Comparison of ENCODE assay signal across 10 mouse cellular contexts in the genomic region with DNA sequence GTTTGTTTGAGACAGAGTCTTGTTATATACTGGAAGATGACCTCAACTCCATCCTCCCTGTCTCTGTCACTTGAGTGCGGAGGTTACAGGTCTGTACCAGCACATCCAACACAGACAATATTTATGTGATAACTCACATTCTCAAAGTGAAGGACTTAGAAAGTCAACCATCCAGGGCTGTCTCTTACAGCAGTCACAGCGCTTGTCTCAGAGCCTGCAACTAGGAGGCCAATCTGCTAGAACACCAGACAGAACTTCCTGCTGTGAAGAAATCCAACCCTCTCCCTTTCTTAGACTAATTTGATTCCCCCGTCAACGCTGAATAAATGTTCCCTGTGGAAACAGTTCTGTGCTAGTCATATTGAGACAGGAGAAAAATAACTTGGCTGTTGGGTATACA. TPM values are rescaled to one million over a fixed set of nuclear protein-coding genes. Genes with fewer than 3 reads are reported as not detected.
DNase-seq lines count a peak whose midpoint lies in the region; ATAC-seq lines count a peak whose summit lies in the region.
"Had no signal": no experiment of that assay in that cellular context is flagged by ENCODE, and none has a peak within 500 bp of the region (broad histone marks: within the 10 kb centered on the region; RNA-seq: fewer than 3 reads in every experiment).

No protein-coding gene starts in this region.

- no peak overlapping the region for H3K4me3 ChIP-seq in heart, embryonic 13.5 days
- H3K4me3 ChIP-seq in megakaryocyte, embryonic 14.5 days (replicated peaks), result peak overlapping the region; percentile 83
- no peak overlapping the region for H3K4me3 ChIP-seq in brown adipose tissue, adult 24 weeks (ENCODE audit: insufficient read depth, low read depth, low read length)

- H3K9ac ChIP-seq in heart, embryonic 13.5 days, result no peak overlapping the region

- H3K9me3 ChIP-seq in heart, embryonic 13.5 days, result no peaks in the 10 kb centered on the region
- H3K9me3 ChIP-seq in megakaryocyte, embryonic 14.5 days, result 0 out of 2 replicates have a peak, but pooled peaks cover 3% of the 10 kb centered on the region

- H3K4me2 ChIP-seq in heart, embryonic 13.5 days, result no peak overlapping the region

- no peak for ATAC-seq in heart, embryonic 13.5 days (ENCODE audit: extremely low read depth, insufficient number of reproducible peaks, low FRiP score, low TSS enrichment)
- no peak for ATAC-seq in megakaryocyte, adult 5-6 weeks (ENCODE audit: poor library complexity, severe bottlenecking)

- no peaks in the 10 kb centered on the region for H3K36me3 ChIP-seq in heart, embryonic 13.5 days
- peaks cover 50% of the 10 kb centered on the region for H3K36me3 ChIP-seq in megakaryocyte, embryonic 14.5 days (replicated peaks; ENCODE audit: low read length)

- intact Hi-C loops in heart, postnatal 14 days (cut with DNase I), result no loop called here

- no peaks in the 10 kb centered on the region for H3K27me3 ChIP-seq in heart, embryonic 13.5 days (replicated peaks)
- no peaks in the 10 kb centered on the region for H3K27me3 ChIP-seq in megakaryocyte, embryonic 14.5 days (replicated peaks)

- 61% methylated on average over 4 of the region's 4 CpGs for WGBS in heart, embryonic 13.5 days

- DNase-seq in heart, postnatal 14 days, result no peak
- DNase-seq in naive thymus-derived CD4-positive, alpha-beta T cell, adult 2 months (ENCODE audit: low read depth), result peak; percentile 61
- no peak for DNase-seq in embryo, embryonic 10.5 days (ENCODE audit: low spot score)
- no peak for DNase-seq in urinary bladder, postnatal 10 days (ENCODE audit: low spot score)
- DNase-seq: cerebellum, adult 18-20 months; kidney, adult 9 months had no signal

- peak overlapping the region; percentile 81 for H3K27ac ChIP-seq in heart, embryonic 13.5 days (replicated peaks)
- H3K27ac ChIP-seq in brown adipose tissue, adult 24 weeks (replicated peaks; ENCODE audit: low read depth, low read length), result peak overlapping the region; percentile 94

- peaks cover 15% of the 10 kb centered on the region for H3K4me1 ChIP-seq in heart, embryonic 13.5 days
- peaks cover 53% of the 10 kb centered on the region for H3K4me1 ChIP-seq in megakaryocyte, embryonic 14.5 days
- H3K4me1 ChIP-seq in brown adipose tissue, adult 24 weeks (ENCODE audit: control insufficient read depth, insufficient read depth, insufficient read length, low read length), result peaks cover 19% of the 10 kb centered on the region

RNA-seq across cellular contexts. Expression of gene Cdk17, which starts 37.4 kb away (rescaled TPM):
- 15.0 and 15.5 TPM in 2 replicates for polyA plus RNA-seq in heart, embryonic 13.5 days (2015; fragmentation: Nextera tagmentation; extraction: Ambion mirVana)
- total RNA-seq in heart, postnatal 14 days (2021), result 10 to 100 TPM; 28.0 to 28.3 TPM
- 2.3 TPM in 1 of 2 replicates, not detected in the other for polyA plus RNA-seq in megakaryocyte, embryonic 14.5 days (2012; ENCODE audit: insufficient read depth, low replicate concordance)
- total RNA-seq in megakaryocyte, adult 5-6 weeks (2015), result 33.0 and 36.3 TPM in 2 replicates
- 36.5 and 41.5 TPM in 2 replicates for total RNA-seq in megakaryocyte, adult 5-6 weeks (2017)
- 23.6 and 27.1 TPM in 2 replicates for polyA plus RNA-seq in brown adipose tissue, adult 24 weeks (2012; ENCODE audit: insufficient read depth, insufficient read length, missing spikeins)

RNA-seq across cellular contexts. Expression of gene Cfap54, which starts 41.9 kb away (rescaled TPM):
- 0.14 and 0.23 TPM in 2 replicates for polyA plus RNA-seq in heart, embryonic 13.5 days (2015; fragmentation: Nextera tagmentation; extraction: Ambion mirVana)
- 1 to 10 TPM in 1 of 2 experiments, under 1 TPM in 1; 1.00 to 1.8 TPM for total RNA-seq in heart, postnatal 14 days (2021)
- 0.32 TPM in 1 of 2 replicates, not detected in the other for polyA plus RNA-seq in megakaryocyte, embryonic 14.5 days (2012; ENCODE audit: insufficient read depth, low replicate concordance)
- 0.25 and 0.57 TPM in 2 replicates for total RNA-seq in megakaryocyte, adult 5-6 weeks (2015)
- total RNA-seq in megakaryocyte, adult 5-6 weeks (2017), result 0.24 and 1.1 TPM in 2 replicates
- polyA plus RNA-seq in brown adipose tissue, adult 24 weeks (2012; ENCODE audit: insufficient read depth, insufficient read length, missing spikeins), result 1.3 and 2.8 TPM in 2 replicates
